Mouse (Mus musculus) lung, adult 2 months (tissue): ENCODE data around the gene Uba7.

Experiments used
- CTCF ChIP-seq: fragments of 200-500 bp; IDR thresholded peaks from 2 replicates; pipeline ENCODE4 v1.5.1; 2011; ENCODE audit warnings: mild to moderate bottlenecking, low read length, control low read depth; ENCODE audit not compliant: insufficient read depth
- POLR2A ChIP-seq: fragments of 200-500 bp; IDR thresholded peaks from 2 replicates; pipeline ENCODE4 v1.6.1; 2011; ENCODE audit warnings: low read depth, mild to moderate bottlenecking, control low read depth, low read length, borderline replicate concordance; ENCODE audit errors: extremely low read depth

DNA sequence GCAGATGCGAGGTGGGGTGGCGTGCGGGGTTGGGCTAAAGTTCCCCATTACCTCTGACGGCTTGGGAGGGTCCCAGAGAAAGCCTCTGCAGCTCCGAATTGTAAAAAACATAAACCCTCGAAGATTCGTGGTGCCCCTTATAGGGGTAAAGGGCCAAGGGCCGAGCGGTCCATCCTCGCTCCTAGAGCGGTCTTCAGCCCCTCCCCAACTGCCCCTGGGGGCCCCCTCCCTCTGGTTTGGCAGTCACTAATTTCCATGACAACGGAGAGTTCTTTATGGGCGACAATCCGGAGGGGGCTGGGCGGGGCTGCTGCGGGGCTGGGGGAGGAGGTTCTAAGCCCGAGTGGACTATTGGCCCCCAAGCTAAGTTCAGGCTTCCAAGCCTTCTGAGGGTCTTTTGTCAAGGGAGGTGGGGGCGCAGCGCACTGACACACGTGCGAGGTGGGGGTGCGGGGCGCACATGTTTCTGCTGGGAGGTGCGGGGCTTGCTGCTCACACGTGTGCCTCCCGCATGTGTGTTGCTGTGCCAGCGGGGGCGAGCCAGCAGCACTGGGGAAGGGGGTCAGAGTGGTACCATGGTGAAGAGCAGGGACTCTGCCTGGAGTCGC is 39.0 kb upstream of the Uba7 start:
- TF ChIP-seq CTCF: no peak
- TF ChIP-seq POLR2A: no peak
